Mouse (Mus musculus): ENCODE measurements around the gene Kmt5c. TPM values are rescaled to one million over a fixed set of nuclear protein-coding genes. Genes with fewer than 3 reads are reported as not detected.

The Kmt5c gene
- polyA plus RNA-seq, 1 experiment from 2014 or later, result 33.6 TPM

DNA sequence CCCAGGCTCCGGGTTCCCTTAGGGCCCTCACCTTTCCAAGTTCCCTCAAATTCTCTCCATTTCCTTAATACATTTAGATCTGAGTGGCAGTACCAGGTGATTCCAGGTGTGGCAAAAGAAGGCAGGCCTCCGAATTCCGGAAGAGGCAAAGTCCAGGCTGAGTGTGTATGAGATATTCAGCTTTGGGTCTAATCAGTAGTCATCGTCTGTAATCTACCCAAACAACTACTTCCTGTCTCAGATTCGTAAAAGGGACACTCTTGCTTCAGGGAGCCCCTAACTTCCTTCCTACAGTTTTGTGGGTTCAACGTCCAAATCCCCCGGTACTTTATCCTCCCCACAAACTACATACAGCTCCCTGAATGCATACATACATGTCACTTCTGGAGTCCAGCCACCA, 14.7 kb upstream of the Kmt5c start, which contains the start of gene Tmem150b:
TSS of gene Tmem150b (minus strand) at position 81 of the 400 bp plus-strand sequence.
- Histone ChIP-seq H3K27ac (ENCODE audit: low read depth) (peak within 1 kb of the TSS; percentile 67), H3K9ac (replicated peaks) (no peak within 1 kb of the TSS), H3K36me3 (replicated peaks; ENCODE audit: insufficient read depth, low read length) (no peaks in the 10 kb centered on the region), H3K4me3 (ENCODE audit: low read depth, low read length) (peak within 1 kb of the TSS; percentile 29), H3K4me1 (ENCODE audit: insufficient read depth) (peaks cover 11% of the 10 kb centered on the region), H3K27me3 (ENCODE audit: insufficient read depth, low read length) (no peaks in the 10 kb centered on the region), H3K4me2 (ENCODE audit: low read depth, low read length) (peak within 1 kb of the TSS; percentile 60), H3K9me3 (ENCODE audit: low read length) (no peaks in the 10 kb centered on the region)
- TF ChIP-seq EP300 (IDR thresholded peaks at IDR 0.05; ENCODE audit: low read depth), result no peak
- no peak for TF ChIP-seq CTCF (IDR thresholded peaks at IDR 0.05; ENCODE audit: low read depth)
- ATAC-seq, result no peak
- DNase-seq, result no peak
- WGBS (ENCODE audit: insufficient replicate concordance), result 26% methylated on average over 7 of the region's 7 CpGs

DNA sequence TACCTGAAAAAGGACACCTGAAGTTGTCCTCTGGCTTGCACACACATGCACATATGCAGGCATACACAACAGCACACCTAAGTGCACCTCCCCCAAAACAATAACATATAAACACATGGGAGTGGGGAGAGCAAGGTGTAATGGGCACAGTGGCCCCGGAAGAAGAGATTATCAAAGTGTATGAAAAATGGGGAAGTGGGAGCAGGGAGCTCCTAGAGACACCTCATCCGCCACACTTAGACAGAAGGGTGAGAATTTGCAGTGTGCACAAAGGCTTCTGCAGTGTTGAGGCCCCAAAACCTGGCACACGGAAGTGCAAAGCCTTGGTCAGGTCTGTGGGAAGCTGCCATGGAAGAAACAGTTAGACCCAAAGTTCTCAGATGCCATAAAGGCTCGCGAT, 8.8 kb upstream of the Kmt5c start:
- 57% methylated on average over 5 of the region's 5 CpGs for WGBS (ENCODE audit: insufficient replicate concordance)
- Histone ChIP-seq H3K4me1 (ENCODE audit: insufficient read depth) (peaks cover 6% of the 10 kb centered on the region), H3K27ac (ENCODE audit: low read depth) (no peak overlapping the region), H3K9me3 (ENCODE audit: low read length) (no peaks in the 10 kb centered on the region), H3K9ac (replicated peaks) (no peak overlapping the region), H3K27me3 (ENCODE audit: insufficient read depth, low read length) (no peaks in the 10 kb centered on the region), H3K36me3 (replicated peaks; ENCODE audit: insufficient read depth, low read length) (no peaks in the 10 kb centered on the region), H3K4me3 (ENCODE audit: low read depth, low read length) (no peak overlapping the region), H3K4me2 (ENCODE audit: low read depth, low read length) (no peak overlapping the region)
- DNase-seq (no peak), ATAC-seq (no peak)
- TF ChIP-seq CTCF (IDR thresholded peaks at IDR 0.05; ENCODE audit: low read depth) (no peak), EP300 (IDR thresholded peaks at IDR 0.05; ENCODE audit: low read depth) (no peak)

DNA sequence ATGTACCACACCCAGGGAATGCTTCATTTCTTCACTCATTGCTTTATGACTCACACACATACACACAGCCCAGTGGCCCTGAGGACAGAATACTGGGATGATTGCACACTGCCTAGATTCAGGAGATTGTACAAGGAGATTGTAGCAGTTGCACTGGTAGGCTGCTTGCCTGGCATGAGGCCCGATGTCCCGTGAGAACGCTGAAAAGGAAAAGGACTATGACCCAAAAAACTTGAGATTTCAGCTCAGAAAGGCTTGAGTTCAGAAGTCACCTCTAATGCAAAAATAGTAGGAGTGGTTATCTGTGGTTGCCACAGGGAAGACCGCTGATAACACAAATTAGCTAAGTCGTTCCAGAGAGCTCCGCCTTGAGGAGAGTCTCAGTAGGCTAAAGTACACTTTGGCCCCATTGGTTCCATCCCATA, 6.9 kb upstream of the Kmt5c start:
- Histone ChIP-seq H3K4me2 (ENCODE audit: low read depth, low read length) (0 out of 2 replicates have a peak overlapping the region, but pooled peaks have one; percentile 20), H3K27me3 (ENCODE audit: insufficient read depth, low read length) (no peaks in the 10 kb centered on the region), H3K9ac (replicated peaks) (no peak overlapping the region), H3K36me3 (replicated peaks; ENCODE audit: insufficient read depth, low read length) (no peaks in the 10 kb centered on the region), H3K4me1 (ENCODE audit: insufficient read depth) (peaks cover 6% of the 10 kb centered on the region), H3K9me3 (ENCODE audit: low read length) (no peaks in the 10 kb centered on the region), H3K4me3 (ENCODE audit: low read depth, low read length) (no peak overlapping the region), H3K27ac (ENCODE audit: low read depth) (no peak overlapping the region)
- peak; percentile 48; the same call in 1 of the 2 replicates for ATAC-seq
- no peak for DNase-seq
- TF ChIP-seq EP300 (IDR thresholded peaks at IDR 0.05; ENCODE audit: low read depth) (peak; percentile 55), CTCF (IDR thresholded peaks at IDR 0.05; ENCODE audit: low read depth) (peak; percentile 51)
- 20% methylated on average over 6 of the region's 6 CpGs for WGBS (ENCODE audit: insufficient replicate concordance)

DNA sequence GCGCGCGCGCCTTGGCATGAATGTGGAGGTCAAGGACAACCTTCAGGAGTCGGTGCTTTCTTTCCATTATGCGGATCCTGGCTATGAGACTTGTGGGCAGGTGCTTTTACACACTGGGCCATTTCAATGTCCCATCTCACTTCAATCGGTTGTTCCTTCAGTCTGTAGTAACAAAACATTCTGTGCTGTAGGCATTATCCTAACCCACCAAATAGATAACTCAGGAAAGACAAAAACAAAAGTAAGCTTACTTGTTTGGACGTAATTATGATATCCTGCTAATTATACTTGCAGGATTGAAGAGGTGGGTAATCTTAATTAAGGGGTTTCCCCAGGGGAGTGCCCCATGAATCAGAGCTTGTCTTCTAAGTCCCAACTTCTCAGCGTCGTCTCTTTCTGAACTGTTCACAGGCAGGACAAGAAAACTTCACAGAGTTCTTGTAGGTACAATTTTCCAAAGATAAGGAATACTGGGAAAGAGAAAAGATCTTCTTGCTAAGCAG, 823 bp upstream of the Kmt5c start:
- H3K36me3 ChIP-seq (replicated peaks; ENCODE audit: insufficient read depth, low read length), result peaks cover 17% of the 10 kb centered on the region
- ATAC-seq (no peak), DNase-seq (no peak)
- H3K4me1 ChIP-seq (ENCODE audit: insufficient read depth), result peaks cover 40% of the 10 kb centered on the region
- peak overlapping the region; percentile 96 for H3K4me2 ChIP-seq (ENCODE audit: low read depth, low read length)
- H3K27me3 ChIP-seq (ENCODE audit: insufficient read depth, low read length), result no peaks in the 10 kb centered on the region
- TF ChIP-seq CTCF (IDR thresholded peaks at IDR 0.05; ENCODE audit: low read depth), result no peak
- H3K9me3 ChIP-seq (ENCODE audit: low read length), result no peaks in the 10 kb centered on the region
- 53% methylated on average over 10 of the region's 10 CpGs for WGBS (ENCODE audit: insufficient replicate concordance)
- H3K4me3 ChIP-seq (ENCODE audit: low read depth, low read length), result peak overlapping the region; percentile 96
- H3K27ac ChIP-seq (ENCODE audit: low read depth), result peak overlapping the region; percentile 72
- no peak overlapping the region for H3K9ac ChIP-seq (replicated peaks)

DNA sequence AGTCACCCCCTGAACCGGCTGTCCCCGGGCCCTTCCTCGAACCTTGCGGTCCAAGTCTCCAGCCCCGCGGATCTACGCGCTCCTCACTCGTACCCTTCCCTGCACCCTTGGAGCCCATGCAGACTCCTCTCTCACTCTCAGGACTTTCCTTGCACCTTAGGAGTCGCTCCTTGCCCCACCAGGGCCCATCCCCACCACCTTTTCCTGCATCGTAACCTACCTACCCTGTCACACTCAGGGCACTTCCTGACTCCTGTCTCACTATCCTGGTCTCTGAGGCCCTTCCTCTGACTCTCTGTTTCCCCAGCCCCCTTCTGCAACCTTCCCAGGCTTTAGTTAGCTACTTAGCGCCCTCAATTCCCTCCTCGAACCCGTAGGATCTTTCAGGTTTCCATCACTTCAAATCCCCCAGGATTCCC, 403 bp downstream of the Kmt5c start:
- H3K27ac ChIP-seq (ENCODE audit: low read depth), result peak overlapping the region; percentile 94
- 0% methylated on average over 9 of the region's 14 CpGs for WGBS (ENCODE audit: insufficient replicate concordance)
- ATAC-seq (peak; percentile 1), DNase-seq (no peak)
- no peaks in the 10 kb centered on the region for H3K9me3 ChIP-seq (ENCODE audit: low read length)
- peaks cover 45% of the 10 kb centered on the region for H3K4me1 ChIP-seq (ENCODE audit: insufficient read depth)
- peaks cover 27% of the 10 kb centered on the region for H3K36me3 ChIP-seq (replicated peaks; ENCODE audit: insufficient read depth, low read length)
- TF ChIP-seq CTCF (IDR thresholded peaks at IDR 0.05; ENCODE audit: low read depth), result no peak
- TF ChIP-seq EP300 (IDR thresholded peaks at IDR 0.05; ENCODE audit: low read depth), result no peak
- peak overlapping the region; percentile 89 for H3K9ac ChIP-seq (replicated peaks)
- H3K4me3 ChIP-seq (ENCODE audit: low read depth, low read length), result peak overlapping the region; percentile 96
- H3K4me2 ChIP-seq (ENCODE audit: low read depth, low read length), result peak overlapping the region; percentile 96
- H3K27me3 ChIP-seq (ENCODE audit: insufficient read depth, low read length), result no peaks in the 10 kb centered on the region

DNA sequence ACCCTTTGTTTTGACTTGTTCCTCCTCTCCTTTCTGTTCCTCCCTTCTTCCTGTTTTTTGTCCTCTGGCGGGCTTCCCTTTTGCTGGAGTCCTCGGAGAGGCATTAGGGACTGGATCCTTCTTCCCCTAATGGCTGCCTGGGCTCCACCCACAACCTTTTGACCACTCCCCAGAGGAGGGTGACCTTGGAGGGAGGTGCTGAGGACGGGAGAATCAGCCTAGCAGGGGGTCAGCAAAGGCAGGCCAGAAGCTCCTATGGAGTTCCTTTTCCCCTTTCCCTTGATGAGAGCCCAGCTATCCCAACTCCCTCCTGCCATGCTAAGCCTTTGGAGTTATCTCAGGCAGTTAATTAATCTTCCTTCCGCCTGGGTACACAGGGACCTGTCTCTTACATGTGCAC, 1.2 kb downstream of the Kmt5c start:
- H3K4me1 ChIP-seq (ENCODE audit: insufficient read depth), result peaks cover 50% of the 10 kb centered on the region
- DNase-seq, result peak; percentile 79
- no peak for ATAC-seq

More for the DNA sequence above, 1.2 kb downstream of the Kmt5c start:
- 7% methylated on average over 4 of the region's 4 CpGs for WGBS (ENCODE audit: insufficient replicate concordance)
- peak overlapping the region; percentile 89 for H3K9ac ChIP-seq (replicated peaks)
- TF ChIP-seq CTCF (IDR thresholded peaks at IDR 0.05; ENCODE audit: low read depth), result no peak
- TF ChIP-seq EP300 (IDR thresholded peaks at IDR 0.05; ENCODE audit: low read depth), result no peak
- H3K4me3 ChIP-seq (ENCODE audit: low read depth, low read length), result peak overlapping the region; percentile 96
- H3K9me3 ChIP-seq (ENCODE audit: low read length), result no peaks in the 10 kb centered on the region
- H3K27ac ChIP-seq (ENCODE audit: low read depth), result peak overlapping the region; percentile 94
- H3K4me2 ChIP-seq (ENCODE audit: low read depth, low read length), result peak overlapping the region; percentile 96
- H3K36me3 ChIP-seq (replicated peaks; ENCODE audit: insufficient read depth, low read length), result peaks cover 35% of the 10 kb centered on the region
- no peaks in the 10 kb centered on the region for H3K27me3 ChIP-seq (ENCODE audit: insufficient read depth, low read length)

Measured in liver, postnatal 0 days (tissue).